Mouse (Mus musculus) G1E (cell line): ENCODE measurements around the gene Hmg20b.

Experiments
- CTCF ChIP-seq: IDR thresholded peaks from 2 replicates; pipeline ENCODE4 v1.5.1; 2012; ENCODE audit warnings: low read depth, low read length, inconsistent platforms, mixed read lengths
- GATA1 ChIP-seq: IDR thresholded peaks from 2 replicates; pipeline ENCODE4 v1.6.1; 2012; ENCODE audit warnings: borderline replicate concordance, low read length, inconsistent platforms, mixed read lengths
- GATA2 ChIP-seq: IDR thresholded peaks from 2 replicates; pipeline ENCODE4 v1.6.1; 2012; ENCODE audit warnings: low read depth, low read length, inconsistent platforms, borderline replicate concordance
- POLR2AphosphoS5 ChIP-seq: IDR thresholded peaks from 2 replicates; pipeline ENCODE4 v1.6.1; 2012; ENCODE audit warnings: low read depth, low read length, inconsistent platforms; ENCODE audit not compliant: insufficient replicate concordance

GRCm38 (mm10) chr10:81306837-81307682 is 43.2 kb downstream of the Hmg20b start:
- TF ChIP-seq CTCF: no peak
- TF ChIP-seq GATA1: no peak
- no peak for TF ChIP-seq GATA2
- TF ChIP-seq POLR2AphosphoS5: no peak
